Comparison of ENCODE assay signal across 30 mouse cellular contexts in the genomic region with DNA sequence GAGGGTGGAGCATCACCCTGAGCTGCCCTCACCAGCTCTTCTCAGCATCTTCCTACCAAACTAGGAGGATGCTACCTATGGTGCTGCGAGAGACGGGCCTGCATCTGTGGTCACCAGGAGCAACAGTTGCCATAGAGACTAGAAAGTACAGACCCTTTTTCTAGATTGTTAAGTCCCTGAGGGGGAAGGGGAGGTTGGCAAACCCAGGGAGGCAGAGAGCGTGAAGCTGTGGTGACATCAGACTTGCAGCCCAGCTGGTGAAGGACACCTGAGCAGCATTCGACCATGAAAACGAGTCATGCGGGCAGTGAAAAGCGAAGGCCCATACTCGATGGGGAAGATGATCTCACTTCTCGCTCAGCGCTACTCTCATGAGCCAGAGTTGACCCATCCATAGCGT. TPM values are rescaled to one million over a fixed set of nuclear protein-coding genes. Genes with fewer than 3 reads are reported as not detected.
DNase-seq lines count a peak whose midpoint lies in the region; ATAC-seq lines count a peak whose summit lies in the region.
"Had no signal": no experiment of that assay in that cellular context is flagged by ENCODE, and none has a peak within 500 bp of the region (broad histone marks: within the 10 kb centered on the region; RNA-seq: fewer than 3 reads in every experiment).

No protein-coding gene starts in this region.

- H3K9me3 ChIP-seq in hindbrain, embryonic 12.5 days (replicated peaks), result no peaks in the 10 kb centered on the region
- H3K9me3 ChIP-seq: embryonic facial prominence, embryonic 13.5 days; forebrain, embryonic 15.5 days; hindbrain, embryonic 15.5 days; limb, embryonic 15.5 days; liver, embryonic 15.5 days had no signal

- WGBS in hindbrain, embryonic 12.5 days, result 87% methylated on average over 11 of the region's 11 CpGs

- H3K9ac ChIP-seq in hindbrain, embryonic 12.5 days, result no peak overlapping the region
- H3K9ac ChIP-seq: embryonic facial prominence, embryonic 13.5 days; forebrain, embryonic 15.5 days; hindbrain, embryonic 15.5 days; limb, embryonic 15.5 days; liver, embryonic 15.5 days had no signal

- ATAC-seq in hindbrain, embryonic 12.5 days (ENCODE audit: low FRiP score), result no peak
- ATAC-seq: activated CD4-positive, CD25-positive, alpha-beta regulatory T cell, adult 4 months; forebrain, embryonic 15.5 days; intestine, embryonic 16.5 days; Patski had no signal

- H3K27me3 ChIP-seq in splenic B cell, adult 2 months (ENCODE audit: control insufficient read depth, insufficient read depth, low read length, poor library complexity, severe bottlenecking), result no peaks in the 10 kb centered on the region
- H3K27me3 ChIP-seq in hindbrain, embryonic 12.5 days, result no peaks in the 10 kb centered on the region
- H3K27me3 ChIP-seq: embryonic facial prominence, embryonic 13.5 days; forebrain, embryonic 15.5 days; hindbrain, embryonic 15.5 days; limb, embryonic 15.5 days; liver, embryonic 15.5 days; Patski had no signal

- no peak overlapping the region for H3K4me2 ChIP-seq in hindbrain, embryonic 12.5 days (replicated peaks)
- H3K4me2 ChIP-seq: embryonic facial prominence, embryonic 13.5 days; forebrain, embryonic 15.5 days; hindbrain, embryonic 15.5 days; limb, embryonic 15.5 days; liver, embryonic 15.5 days had no signal

- H3K36me3 ChIP-seq in splenic B cell, adult 2 months (ENCODE audit: control insufficient read depth, insufficient read depth, low read length, poor library complexity, severe bottlenecking), result no peaks in the 10 kb centered on the region; the same call in 1 of the 2 replicates
- H3K36me3 ChIP-seq in hindbrain, embryonic 12.5 days, result no peaks in the 10 kb centered on the region
- H3K36me3 ChIP-seq: embryonic facial prominence, embryonic 13.5 days; forebrain, embryonic 15.5 days; hindbrain, embryonic 15.5 days; limb, embryonic 15.5 days; liver, embryonic 15.5 days had no signal

- peaks cover 8% of the 10 kb centered on the region; the same call in 1 of the 2 replicates for H3K4me1 ChIP-seq in hindbrain, embryonic 12.5 days
- H3K4me1 ChIP-seq: embryonic facial prominence, embryonic 13.5 days; liver, embryonic 15.5 days had no signal

- DNase-seq in layer of hippocampus, adult 11-12 months (ENCODE audit: low spot score), result peak; percentile 30
- DNase-seq in layer of hippocampus, postnatal 10 days (ENCODE audit: low spot score in 2 of 2), result no peak
- peak; percentile 31 for DNase-seq in right cerebral cortex, postnatal 25 days
- DNase-seq in right cerebral cortex, postnatal 14 days, result no peak
- DNase-seq in adrenal gland, postnatal 14 days, result peak; percentile 71
- peak; percentile 59 for DNase-seq in splenic B cell, adult 2 months (ENCODE audit: low read depth, low spot score)
- no peak for DNase-seq in spleen, postnatal 4 days (ENCODE audit: low spot score in 2 of 2)
- DNase-seq: cerebellum, adult 11-12 months; cerebellum, postnatal 14 days; gastrocnemius, postnatal 36 days; kidney, postnatal 10 days; lung, postnatal 14 days; midbrain, embryonic 14.5 days; thymus, adult 2 months had no signal

- no peak overlapping the region for H3K4me3 ChIP-seq in hindbrain, embryonic 12.5 days
- H3K4me3 ChIP-seq: embryonic facial prominence, embryonic 13.5 days; forebrain, embryonic 15.5 days; hindbrain, embryonic 15.5 days; limb, embryonic 15.5 days; liver, embryonic 15.5 days; myocyte had no signal

- H3K27ac ChIP-seq in hindbrain, embryonic 12.5 days, result no peak overlapping the region
- H3K27ac ChIP-seq: embryonic facial prominence, embryonic 13.5 days; forebrain, embryonic 15.5 days; hindbrain, embryonic 15.5 days; limb, embryonic 15.5 days; liver, embryonic 15.5 days had no signal

RNA-seq across cellular contexts. Expression of gene Spesp1, which starts 24.0 kb away (rescaled TPM):
- under 1 TPM in 1 of 2 experiments, not detected in 1; 0.11 TPM for total RNA-seq in layer of hippocampus, postnatal 10 days (2021)
- not detected in 2 replicates for total RNA-seq in adrenal gland, postnatal 14 days (2021)
- not detected in 2 replicates for polyA plus RNA-seq in hindbrain, embryonic 12.5 days (2016; fragmentation: Nextera tagmentation; extraction: Ambion mirVana)
- total RNA-seq: gastrocnemius, postnatal 36 days; left cerebral cortex, postnatal 25 days; megakaryocyte, adult 5-6 weeks had no signal
- polyA plus RNA-seq: activated CD4-positive, CD25-positive, alpha-beta regulatory T cell, adult 4 months; embryonic facial prominence, embryonic 13.5 days; forebrain, embryonic 15.5 days; heart, postnatal 0 days; hindbrain, embryonic 15.5 days; intestine, embryonic 16.5 days; limb, embryonic 15.5 days; liver, embryonic 15.5 days; midbrain, embryonic 14.5 days; myocyte; neural tube, embryonic 14.5 days; Patski; spleen, adult 2 months; stomach, embryonic 16.5 days had no signal

Comparison
In these comparisons a context has a peak if more than half of its experiments do, and no peak if none do; other contexts are left out.
1. DNase-seq: peak in layer of hippocampus, adult 11-12 months (single experiment), right cerebral cortex, postnatal 25 days (single experiment), adrenal gland, postnatal 14 days (single experiment) and splenic B cell, adult 2 months (single experiment); none in layer of hippocampus, postnatal 10 days (0 of 2), right cerebral cortex, postnatal 14 days (single experiment) and spleen, postnatal 4 days (0 of 2).